Mouse (Mus musculus): Measurements from ENCODE around the gene Jarid2.

The Jarid2 gene

GRCm38 (mm10) chr13:44781126-44781525 is 51.9 kb downstream of the Jarid2 start:
- DNase-seq (ENCODE audit: inconsistent ontology term) = no peak

GRCm38 (mm10) chr13:44784551-44784950 is 55.3 kb downstream of the Jarid2 start:
- peak; percentile 58 for DNase-seq (ENCODE audit: inconsistent ontology term)

GRCm38 (mm10) chr13:44786291-44786690 is 57.0 kb downstream of the Jarid2 start:
- peak; percentile 34 for DNase-seq (ENCODE audit: inconsistent ontology term)

- no peak for DNase-seq (ENCODE audit: inconsistent ontology term)
Observed at GRCm38 (mm10) chr13:44788352-44789125, 59.3 kb downstream of the Jarid2 start.

GRCm38 (mm10) chr13:44789982-44790381 is 60.7 kb downstream of the Jarid2 start:
- DNase-seq (ENCODE audit: inconsistent ontology term) = no peak

- no peak for DNase-seq (ENCODE audit: inconsistent ontology term)
Observed at GRCm38 (mm10) chr13:44792361-44792892, 63.2 kb downstream of the Jarid2 start.

GRCm38 (mm10) chr13:44795891-44796290 is 66.6 kb downstream of the Jarid2 start:
- peak; percentile 16 for DNase-seq (ENCODE audit: inconsistent ontology term)

- DNase-seq (ENCODE audit: inconsistent ontology term) = no peak
Observed at GRCm38 (mm10) chr13:44796775-44797174, 67.5 kb downstream of the Jarid2 start.

- no peak for DNase-seq (ENCODE audit: inconsistent ontology term)
Observed at GRCm38 (mm10) chr13:44798280-44798679, 69.0 kb downstream of the Jarid2 start.

GRCm38 (mm10) chr13:44799166-44799565 is 69.9 kb downstream of the Jarid2 start:
- DNase-seq (ENCODE audit: inconsistent ontology term) = no peak

- no peak for DNase-seq (ENCODE audit: inconsistent ontology term)
Observed at GRCm38 (mm10) chr13:44800059-44800458, 70.8 kb downstream of the Jarid2 start.

GRCm38 (mm10) chr13:44804876-44805275 is 75.6 kb downstream of the Jarid2 start:
- DNase-seq (ENCODE audit: inconsistent ontology term) = no peak

GRCm38 (mm10) chr13:44808307-44808706 is 79.0 kb downstream of the Jarid2 start:
- no peak for DNase-seq (ENCODE audit: inconsistent ontology term)

- no peak for DNase-seq (ENCODE audit: inconsistent ontology term)
Observed at GRCm38 (mm10) chr13:44811021-44811420, 81.7 kb downstream of the Jarid2 start.

GRCm38 (mm10) chr13:44811601-44812000 is 82.3 kb downstream of the Jarid2 start:
- DNase-seq (ENCODE audit: inconsistent ontology term) = no peak

GRCm38 (mm10) chr13:44812381-44812780 is 83.1 kb downstream of the Jarid2 start:
- DNase-seq (ENCODE audit: inconsistent ontology term) = no peak

- peak; percentile 49 for DNase-seq (ENCODE audit: inconsistent ontology term)
Observed at GRCm38 (mm10) chr13:44819400-44819799, 90.1 kb downstream of the Jarid2 start.

GRCm38 (mm10) chr13:44822578-44822977 is 93.3 kb downstream of the Jarid2 start:
- no peak for DNase-seq (ENCODE audit: inconsistent ontology term)

- no peak for DNase-seq (ENCODE audit: inconsistent ontology term)
Observed at GRCm38 (mm10) chr13:44828903-44829302, 99.6 kb downstream of the Jarid2 start.

- no peak for DNase-seq (ENCODE audit: inconsistent ontology term)
Observed at GRCm38 (mm10) chr13:44832104-44832503, 102.8 kb downstream of the Jarid2 start.

GRCm38 (mm10) chr13:44832866-44833265 is 103.6 kb downstream of the Jarid2 start:
- DNase-seq (ENCODE audit: inconsistent ontology term) = no peak

GRCm38 (mm10) chr13:44833353-44833752 is 104.1 kb downstream of the Jarid2 start:
- peak; percentile 29 for DNase-seq (ENCODE audit: inconsistent ontology term)

GRCm38 (mm10) chr13:44837445-44837844 is 108.2 kb downstream of the Jarid2 start:
- no peak for DNase-seq (ENCODE audit: inconsistent ontology term)

All from Muller cell, postnatal 12 days (primary cell).